Mouse (Mus musculus): ENCODE measurements at regions not wholly inside any gene's neighbourhood (a gene's known extent, or its start where the extent isn't known, plus 50 kb on each side); places are given as distances from the start of the nearest gene placed in this dataset.

- no peak for DNase-seq
Measured at GRCm38 (mm10) chr12:71370091-71370490, 60.4 kb downstream of the Dact1 start.

- DNase-seq = no peak
Measured at GRCm38 (mm10) chr12:71371948-71372347, 62.3 kb downstream of the Dact1 start.

DNA sequence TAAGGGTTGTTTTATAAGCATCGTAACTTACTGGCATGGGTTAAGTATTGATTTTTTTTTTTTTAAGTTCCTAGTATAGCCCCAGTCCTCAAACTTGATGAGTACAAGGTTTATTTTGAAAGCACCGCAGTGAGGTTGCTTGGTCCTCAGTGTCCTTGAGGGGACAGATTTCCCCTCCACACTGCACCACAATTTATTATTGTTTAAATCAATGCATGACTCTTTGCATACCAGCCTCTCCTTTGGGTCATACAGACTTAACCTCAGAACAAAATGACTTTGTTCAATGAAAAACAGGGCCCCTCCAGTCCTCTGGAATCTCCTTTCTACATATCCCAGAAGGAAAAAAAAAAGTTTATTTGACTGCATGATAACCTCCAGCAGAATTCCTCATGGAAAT is 63.9 kb downstream of the Dact1 start:
- no peak for DNase-seq

- no peak for DNase-seq
Measured at GRCm38 (mm10) chr12:71376446-71376845, 66.8 kb downstream of the Dact1 start.

GRCm38 (mm10) chr12:71376966-71377365 is 67.3 kb downstream of the Dact1 start:
- no peak for DNase-seq

GRCm38 (mm10) chr12:71379626-71380423 is 70.1 kb downstream of the Dact1 start:
- no peak for DNase-seq

DNA sequence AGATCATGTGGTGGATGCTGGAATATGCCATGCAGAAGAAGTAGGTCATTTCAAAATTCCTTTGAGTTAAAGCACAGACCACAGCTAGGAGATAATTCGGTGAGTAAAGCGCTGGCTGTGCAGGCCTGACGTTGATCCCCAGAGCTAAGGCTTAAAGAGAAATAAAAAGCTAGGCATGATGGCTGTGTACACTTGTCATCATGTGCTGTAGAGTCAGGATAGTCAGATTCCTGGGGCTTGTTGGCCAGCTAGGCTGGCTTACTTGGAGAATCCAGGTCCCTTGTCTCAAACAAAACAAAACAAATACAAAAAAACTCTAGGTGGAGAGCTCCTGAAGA is 70.7 kb downstream of the Dact1 start:
- no peak for DNase-seq

GRCm38 (mm10) chr12:71386251-71386650 is 76.6 kb downstream of the Dact1 start:
- no peak for DNase-seq

GRCm38 (mm10) chr12:71391481-71391880 is 81.8 kb downstream of the Dact1 start:
- DNase-seq = no peak

DNA sequence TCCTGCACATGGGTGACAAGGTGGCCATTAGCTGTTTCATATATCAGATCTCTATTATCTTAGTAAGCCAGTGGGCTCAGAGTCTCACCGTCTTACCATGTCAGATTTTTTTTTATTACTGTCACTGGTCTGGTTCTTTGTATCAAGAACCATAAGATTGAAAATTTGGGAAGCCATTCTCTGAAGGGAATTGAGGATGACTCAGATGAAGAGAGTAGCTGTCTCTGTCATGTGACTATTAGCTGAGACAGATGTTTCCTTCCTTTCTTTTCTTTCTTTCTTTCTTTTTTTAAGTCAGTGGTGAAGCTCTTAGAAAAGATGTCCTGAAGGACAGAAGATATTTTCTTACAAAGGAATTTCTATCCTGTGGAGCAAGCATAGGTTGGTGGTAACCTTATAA is 84.1 kb downstream of the Dact1 start:
- no peak for DNase-seq

DNA sequence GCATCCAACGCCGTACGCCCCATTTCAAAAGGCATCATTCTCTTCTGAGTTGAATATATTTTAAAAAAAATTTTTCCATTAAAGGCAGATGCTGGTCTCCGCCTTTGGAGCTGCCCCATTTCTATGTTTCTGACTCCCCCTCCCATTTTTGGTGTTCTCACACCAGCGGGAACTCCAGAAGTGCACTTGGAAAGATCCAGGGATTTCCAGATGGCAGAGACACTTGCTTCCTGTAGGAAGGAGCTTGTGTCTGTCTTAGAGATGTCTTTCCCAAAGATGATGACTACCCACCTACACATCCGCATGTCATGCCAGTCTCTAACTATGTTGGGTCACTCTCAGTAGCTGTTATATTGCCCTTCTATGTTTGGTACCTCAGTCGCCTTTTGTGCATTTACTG is 87.8 kb downstream of the Dact1 start:
- no peak for DNase-seq

GRCm38 (mm10) chr12:71398701-71399100 is 89.0 kb downstream of the Dact1 start:
- DNase-seq = no peak

GRCm38 (mm10) chr12:71400201-71400600 is 90.5 kb downstream of the Dact1 start:
- no peak for DNase-seq

DNA sequence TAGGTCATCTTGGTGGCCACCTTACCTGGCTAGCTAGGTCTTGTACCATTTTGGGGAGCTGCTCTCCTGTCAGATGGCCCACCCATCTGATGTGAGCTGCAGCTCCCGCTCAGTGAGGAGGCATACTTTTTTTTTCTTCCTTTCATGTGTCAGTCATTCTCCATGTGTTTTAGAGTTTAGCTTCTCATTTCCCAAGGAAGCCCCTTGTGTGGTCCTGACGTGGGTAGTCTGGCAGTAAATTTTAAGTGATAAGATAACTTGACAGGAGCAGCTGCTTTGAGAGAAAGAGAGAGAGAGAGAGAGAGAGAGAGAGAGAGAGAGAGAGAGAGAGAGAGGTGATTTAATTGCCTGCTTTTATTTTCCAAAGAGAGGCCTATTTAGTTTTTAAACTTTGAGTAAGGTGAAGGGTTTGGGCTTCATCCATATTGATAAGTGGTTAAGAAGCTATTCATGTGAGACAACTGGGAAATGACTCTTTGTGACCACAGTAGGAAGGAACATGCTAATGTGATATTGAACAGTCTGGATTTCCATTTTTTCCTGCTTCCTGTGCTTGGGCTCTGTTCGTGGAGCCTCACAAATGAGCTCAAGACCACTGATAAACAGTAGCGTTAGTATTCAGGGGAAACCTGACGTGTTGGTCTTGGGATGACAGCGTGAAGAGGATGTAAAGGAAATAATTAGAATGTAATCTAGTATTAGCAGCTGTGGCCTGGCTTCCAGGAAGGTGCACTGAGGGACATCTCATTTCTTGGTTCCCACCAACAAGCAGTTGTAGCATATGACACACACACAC is 92.1 kb downstream of the Dact1 start:
- DNase-seq = no peak

DNA sequence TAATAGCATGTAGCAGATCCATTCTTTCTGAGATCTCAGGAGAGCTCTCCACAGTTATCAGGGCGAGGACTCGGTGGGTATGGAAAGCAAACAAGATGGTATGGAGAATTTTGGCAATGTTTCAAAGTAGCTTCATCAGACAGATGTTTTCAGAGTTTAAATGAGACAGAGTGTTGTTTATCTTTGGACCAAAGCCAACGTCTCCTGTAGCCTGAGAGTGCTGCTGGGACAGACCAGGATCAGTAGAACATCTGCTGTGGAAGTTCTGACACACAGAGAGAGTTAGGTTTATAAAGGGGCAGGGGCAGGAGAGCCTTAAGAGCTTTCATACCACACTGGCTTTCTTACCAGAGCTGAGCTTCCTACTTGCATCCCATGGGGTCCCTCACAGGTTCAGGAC is 97.6 kb downstream of the Dact1 start:
- no peak for DNase-seq

DNA sequence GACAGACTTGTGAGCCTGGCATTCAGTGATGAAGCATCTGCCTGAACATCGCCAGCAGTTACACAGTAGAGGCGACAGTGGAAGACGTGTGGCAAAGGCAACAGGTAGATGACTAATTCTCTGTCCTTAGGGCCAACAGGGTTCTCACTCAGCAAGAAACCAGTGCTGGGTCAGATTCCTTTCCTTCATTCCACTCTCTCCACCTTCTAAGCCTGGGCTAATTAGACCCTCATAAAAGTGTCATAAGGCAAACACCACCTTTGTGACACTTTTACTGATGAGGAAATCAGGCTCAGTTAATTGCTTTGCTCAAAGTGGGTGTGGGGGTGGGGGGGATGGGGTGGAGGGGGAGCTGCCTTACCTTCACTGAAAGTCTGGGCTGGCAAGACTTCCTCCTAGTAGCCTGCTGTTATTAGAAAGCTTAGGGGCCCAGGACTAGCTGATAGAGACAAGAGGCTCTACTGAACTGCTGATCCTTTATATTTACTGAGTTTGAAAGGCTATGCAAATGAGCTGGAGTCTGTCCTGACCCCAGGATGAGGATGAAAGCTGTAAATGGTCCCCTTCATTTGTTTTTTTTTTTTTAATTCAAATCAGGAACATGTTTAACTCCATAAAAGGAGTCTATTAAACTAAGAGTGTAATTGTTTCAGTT is 98.8 kb downstream of the Dact1 start:
- no peak for DNase-seq

- DNase-seq = no peak
Measured at GRCm38 (mm10) chr12:71412331-71412730, 102.6 kb downstream of the Dact1 start.

DNA sequence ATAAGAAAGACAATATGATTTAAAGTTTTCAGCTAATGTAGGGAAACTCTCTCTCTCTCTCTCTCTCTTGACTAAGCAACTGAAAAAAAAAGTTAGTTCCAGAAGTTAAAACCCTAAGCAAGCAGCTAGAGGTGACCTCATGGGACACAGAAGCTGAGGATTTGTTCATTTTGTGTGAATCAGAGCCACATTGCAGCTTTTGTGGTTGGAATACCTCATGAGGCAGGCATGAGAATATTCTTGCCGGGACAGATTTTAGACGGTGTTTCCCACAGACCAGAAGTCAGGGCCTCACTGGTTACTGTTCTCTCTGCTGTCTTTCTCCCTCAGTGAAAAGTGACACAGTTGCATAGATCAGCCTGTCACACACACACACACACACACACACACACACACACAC is 107.3 kb downstream of the Dact1 start:
- no peak for DNase-seq

DNA sequence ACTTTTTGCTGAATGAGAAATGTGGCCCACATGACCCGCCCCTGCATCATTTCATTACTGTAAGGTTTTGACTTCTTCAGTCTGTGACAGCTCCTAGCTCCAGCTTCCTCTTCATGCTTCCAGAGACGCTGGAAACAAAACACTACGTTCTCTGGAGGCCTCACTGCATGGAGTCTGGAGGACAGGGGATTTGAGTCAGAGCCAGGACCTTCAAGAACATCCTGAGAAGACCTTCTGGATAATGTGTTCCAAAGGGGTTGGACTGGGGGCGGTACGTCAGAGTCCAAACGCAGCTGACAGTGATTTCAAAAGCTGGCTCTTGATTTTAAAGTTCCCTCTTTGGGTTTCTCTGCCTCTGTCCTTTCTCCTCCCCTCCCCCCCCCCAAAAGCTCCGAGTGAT is 108.5 kb downstream of the Dact1 start:
- DNase-seq = no peak

- no peak for DNase-seq
Measured at GRCm38 (mm10) chr12:71419161-71419560, 109.5 kb downstream of the Dact1 start.

DNA sequence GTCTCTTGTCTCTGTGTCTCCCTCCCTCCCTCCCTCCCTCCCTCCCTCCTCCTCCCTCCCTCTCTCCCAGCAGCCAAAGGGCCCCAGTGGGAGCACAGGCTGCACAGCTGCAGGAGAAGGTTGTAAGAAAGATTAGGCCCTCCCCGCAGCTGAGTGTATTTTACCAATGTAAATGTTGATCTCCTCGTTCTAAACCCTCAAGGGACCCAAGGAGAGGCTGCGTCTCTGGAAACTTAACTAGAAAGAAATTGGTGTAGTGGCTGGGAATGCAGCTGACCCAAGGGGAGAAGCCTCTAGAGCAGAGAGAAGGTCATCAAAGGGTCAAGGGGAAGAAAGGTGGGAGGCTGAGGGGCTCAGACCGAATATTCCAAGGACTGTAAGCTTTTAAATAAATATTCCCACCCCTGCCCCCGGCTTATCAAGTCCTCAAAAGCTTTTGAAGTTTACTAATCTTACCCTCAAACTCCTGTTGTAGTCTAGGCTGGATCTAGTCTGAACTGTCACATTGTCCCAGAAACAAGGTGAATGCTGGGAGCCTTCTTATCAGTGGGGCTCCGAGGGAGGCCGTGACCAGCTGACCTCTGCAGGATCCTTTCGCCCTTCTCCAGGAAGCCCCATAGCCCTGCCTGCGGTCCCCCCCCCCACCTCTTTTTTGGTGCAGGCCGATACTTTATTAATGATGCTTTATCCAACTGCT is 116.5 kb downstream of the Dact1 start:
- no peak for DNase-seq

- DNase-seq = no peak
Measured at GRCm38 (mm10) chr12:71427974-71428373, 118.3 kb downstream of the Dact1 start.

- no peak for DNase-seq
Measured at GRCm38 (mm10) chr12:71429561-71430200, 120.0 kb downstream of the Dact1 start.

All from thymus, postnatal 14 days (tissue).